Mouse (Mus musculus): ENCODE data around the gene Mrps22.

Mrps22 gene

GRCm38 (mm10) chr9:98601156-98601836 lies at the start of gene Mrps22:
TSS of gene Mrps22 (minus strand) at chr9:98601660.
- DNase-seq = peak; percentile 78 to 79

DNA sequence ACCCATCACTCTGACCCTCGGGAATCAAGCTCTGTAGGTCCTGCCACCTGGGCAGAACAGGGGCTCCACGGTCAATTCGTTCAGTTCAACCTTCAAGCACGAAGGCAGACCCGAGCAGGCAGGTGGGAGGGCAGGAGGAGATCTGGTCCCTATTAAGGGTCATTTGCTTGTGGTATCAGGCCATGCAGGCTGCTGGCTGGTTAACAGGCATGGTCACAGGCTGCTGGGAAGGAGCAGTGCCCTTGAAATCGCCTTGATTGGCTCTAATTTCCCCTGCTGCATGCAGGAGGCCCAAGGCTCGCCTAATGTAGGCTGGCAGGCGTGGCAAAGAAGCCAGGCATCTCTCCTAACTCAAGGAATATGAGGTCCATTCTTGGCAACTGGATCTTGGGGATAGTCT lies 49.1 kb upstream of the Mrps22 start:
- no peak for DNase-seq

GRCm38 (mm10) chr9:98647418-98647817 lies 46.0 kb upstream of the Mrps22 start:
- DNase-seq = no peak

GRCm38 (mm10) chr9:98645750-98646149 lies 44.3 kb upstream of the Mrps22 start:
- DNase-seq = peak; percentile 40 to 42

GRCm38 (mm10) chr9:98642126-98642525 lies 40.7 kb upstream of the Mrps22 start:
- DNase-seq = no peak

DNA sequence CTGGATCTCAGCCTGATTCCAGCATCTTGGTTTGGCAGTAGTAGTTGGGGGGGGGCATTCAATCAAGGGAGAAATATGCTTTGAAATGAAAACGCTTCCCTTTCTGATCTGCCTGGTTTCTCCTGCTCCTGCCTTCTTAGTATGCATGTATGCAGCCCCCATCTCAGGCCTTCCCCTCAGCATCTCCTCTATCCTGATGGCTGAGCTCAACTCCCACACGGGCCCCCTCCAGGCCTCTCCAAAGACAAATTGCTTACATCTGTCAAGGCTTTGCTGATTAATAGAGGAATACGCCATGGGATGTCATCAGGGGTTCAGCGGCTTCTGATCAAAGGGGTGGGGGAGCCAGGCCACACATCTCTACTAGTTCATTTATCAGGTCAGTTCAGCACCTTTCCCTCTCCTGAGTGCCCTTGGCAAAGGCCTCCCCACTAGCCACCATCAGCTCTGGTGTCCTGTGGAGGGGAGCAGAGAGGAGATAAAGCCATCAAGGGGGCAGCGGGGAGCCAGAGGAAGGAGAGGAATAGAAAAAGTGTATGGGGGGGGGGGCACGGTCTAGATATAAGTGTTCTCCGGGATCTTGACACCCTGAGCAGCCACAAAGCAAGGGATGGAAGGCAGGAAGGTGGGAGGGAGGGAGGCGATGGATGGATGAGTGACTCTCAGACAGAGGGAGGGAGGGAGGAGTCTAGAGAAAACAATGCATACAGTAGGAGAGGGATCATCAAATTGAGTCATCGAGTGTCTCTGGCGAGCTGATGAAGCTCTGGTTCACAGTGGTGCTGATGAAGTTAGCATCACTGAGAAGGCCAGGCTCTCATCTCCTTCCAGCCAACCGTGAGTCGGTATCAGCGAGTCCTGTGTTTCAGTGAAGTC lies 32.1 kb upstream of the Mrps22 start:
- DNase-seq = no peak

GRCm38 (mm10) chr9:98628480-98628879 lies 27.0 kb upstream of the Mrps22 start:
- DNase-seq = no peak

DNA sequence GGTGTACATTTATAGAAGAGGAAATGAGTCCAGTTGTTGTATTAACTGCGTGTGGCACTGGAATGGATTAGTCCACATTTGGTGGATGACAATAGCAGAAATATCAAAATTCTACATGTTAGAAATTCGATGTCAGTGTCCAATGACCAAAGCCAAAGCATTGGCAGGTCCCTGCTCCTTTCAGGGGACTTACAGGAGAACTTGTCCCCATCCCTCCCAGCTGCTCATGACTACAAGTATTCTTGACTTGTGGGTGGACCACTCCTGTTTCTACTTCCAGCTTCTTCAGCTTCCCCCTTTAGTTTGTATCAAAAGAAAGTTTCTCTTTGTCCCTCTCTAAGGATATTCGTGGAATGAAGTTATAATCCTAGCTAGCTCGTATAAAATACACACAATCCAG lies 3.4 kb upstream of the Mrps22 start:
- DNase-seq = no peak

DNA sequence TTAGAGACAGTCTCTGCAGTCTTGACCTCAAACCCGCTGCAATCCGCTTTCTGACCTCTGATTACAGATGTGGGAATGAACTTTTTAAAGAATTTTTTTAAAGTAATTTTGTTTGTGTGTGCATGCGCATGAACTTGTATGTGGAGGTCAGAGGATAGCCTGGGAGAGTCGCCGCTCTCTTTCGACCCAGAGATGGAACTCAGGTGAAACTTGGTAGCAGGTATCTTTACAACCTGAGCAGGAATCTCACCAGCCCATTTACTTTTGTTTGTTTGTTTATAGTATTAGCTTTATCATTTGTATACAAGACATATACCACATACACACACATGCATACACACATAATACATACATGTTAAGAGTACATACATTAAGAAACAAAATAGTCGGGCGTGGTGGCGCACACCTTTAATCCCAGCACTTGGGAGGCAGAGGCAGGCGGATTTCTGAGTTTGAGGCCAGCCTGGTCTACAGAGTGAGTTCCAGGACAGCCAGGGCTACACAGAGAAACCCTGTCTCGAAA lies 438 bp upstream of the Mrps22 start:
- DNase-seq = no peak

GRCm38 (mm10) chr9:98600094-98600493 lies 1.4 kb downstream of the Mrps22 start:
- no peak for DNase-seq

- DNase-seq = no peak
Observed at GRCm38 (mm10) chr9:98583852-98584251, 17.6 kb downstream of the Mrps22 start.

DNA sequence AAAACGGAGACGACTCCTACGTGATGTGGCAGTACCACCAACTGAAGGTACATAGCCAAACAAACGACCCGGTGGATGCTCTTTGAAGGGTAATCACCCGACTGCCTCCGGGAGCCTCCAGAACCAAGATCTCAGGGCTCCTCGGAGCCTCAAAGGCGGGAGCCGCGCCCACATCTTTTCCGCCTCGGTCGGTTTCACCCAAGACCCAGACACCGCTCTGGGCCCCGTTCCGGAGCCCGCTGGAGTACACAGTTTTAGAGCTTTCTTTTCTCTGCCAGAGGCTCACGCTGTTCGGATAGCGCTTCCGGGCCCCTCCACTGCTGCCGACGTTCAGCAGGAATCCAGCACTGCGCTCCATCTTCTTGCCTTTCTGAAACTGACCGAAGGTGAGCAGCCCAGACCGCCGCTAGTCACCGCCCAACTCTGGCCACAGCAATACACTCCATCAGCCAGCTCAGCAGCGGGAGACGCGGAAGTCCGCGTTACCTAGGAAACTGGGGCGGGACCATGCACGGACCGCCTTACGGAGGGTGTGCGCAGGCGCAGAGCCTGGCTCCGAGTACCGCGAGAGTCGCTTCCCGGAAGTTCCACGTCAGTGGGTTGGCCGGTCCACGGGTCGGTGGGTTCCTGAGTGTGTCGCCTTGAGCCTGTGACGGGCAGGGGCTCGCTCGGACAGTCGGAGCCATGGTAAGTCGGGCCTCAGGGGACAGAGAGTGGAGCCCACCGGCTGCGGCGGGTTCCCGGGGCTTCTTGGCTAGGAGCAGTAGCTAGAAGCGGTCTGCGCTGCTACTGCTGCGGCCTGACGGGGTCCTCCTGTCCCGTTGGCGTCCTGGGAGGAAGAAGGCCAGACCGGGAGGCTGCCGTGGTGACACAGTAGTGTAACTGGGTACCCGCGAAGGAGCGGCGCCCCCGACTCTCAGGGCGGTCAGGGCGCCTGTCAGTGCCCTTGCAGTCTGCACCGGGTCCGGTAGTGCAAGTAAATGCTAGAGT lies 38.0 kb downstream of the Mrps22 start, which contains the start of gene Copb2:
Copb2 (plus strand) TSS at position 585 of the 990 bp plus-strand sequence.
- DNase-seq = peak; percentile 99 to 100

GRCm38 (mm10) chr9:98544042-98544441 lies 57.4 kb downstream of the Mrps22 start:
- no peak for DNase-seq

Measured in B cell, adult 2 months (primary cell).